Mouse (Mus musculus) forebrain, embryonic 11.5 days (tissue): ENCODE measurements around the gene Slc35b4. TPM values are rescaled to one million over a fixed set of nuclear protein-coding genes. Genes with fewer than 3 reads are reported as not detected.

Source experiments
- ATAC-seq: fragments of 200-750 bp; cut with Nextera tagmentation; replicated peaks from 2 replicates; pipeline ENCODE4 v1.8.0; 2017; ENCODE audit warnings: moderate TSS enrichment; ENCODE audit not compliant: low FRiP score
- DNase-seq: peaks from one replicate; pipeline ENCODE4 v3.0.0-alpha.2; 2017; ENCODE audit warnings: low spot score
- H3K27ac ChIP-seq: fragments of 300-500 bp; sonication (generic); 2 replicates; pipeline ENCODE4 v1.5.1; 2014; ENCODE audit warnings: low read depth, low read length
- H3K27me3 ChIP-seq: fragments of 300-500 bp; sonication (generic); 2 replicates; pipeline ENCODE4 v1.6.1; 2014; ENCODE audit warnings: mild to moderate bottlenecking, low read length, mixed read lengths; ENCODE audit not compliant: control insufficient read depth, insufficient read depth
- H3K36me3 ChIP-seq: fragments of 300-500 bp; sonication (generic); 2 replicates; pipeline ENCODE4 v1.6.1; 2014; ENCODE audit warnings: mild to moderate bottlenecking, low read length, moderate library complexity, mixed read lengths; ENCODE audit not compliant: control insufficient read depth, insufficient read depth
- H3K4me1 ChIP-seq: fragments of 300-500 bp; sonication (generic); replicated peaks from 2 replicates; pipeline ENCODE4 v1.6.1; 2014; ENCODE audit warnings: low read length, mixed read lengths; ENCODE audit not compliant: control insufficient read depth, insufficient read depth
- H3K4me2 ChIP-seq: fragments of 300-500 bp; sonication (generic); 2 replicates; pipeline ENCODE4 v1.6.1; 2014; ENCODE audit warnings: low read depth, mild to moderate bottlenecking, low read length, moderate library complexity, mixed read lengths; ENCODE audit not compliant: severe bottlenecking
- H3K4me3 ChIP-seq: fragments of 300-500 bp; sonication (generic); 2 replicates; pipeline ENCODE4 v1.5.1; 2014; ENCODE audit warnings: low read depth, low read length
- H3K9ac ChIP-seq: fragments of 300-500 bp; sonication (generic); 2 replicates; pipeline ENCODE4 v1.6.1; 2014; ENCODE audit warnings: low read length
- H3K9me3 ChIP-seq: fragments of 300-500 bp; sonication (generic); 2 replicates; pipeline ENCODE4 v1.6.1; 2016; ENCODE audit warnings: low read length, mixed read lengths; ENCODE audit not compliant: control insufficient read depth
- WGBS: fragments of 180-500 bp; shearing (Covaris S2); extraction: QIAGEN DNeasy Blood & Tissue Kit; methylation state at CpG from one replicate; pipeline ENCODE4 v1.1.7; 2014; 5-methylcytosine and 5-hydroxymethylcytosine counted together
- polyA plus RNA-seq: library from polyadenylated mRNA; unstranded; fragments of >200 nt; fragmentation: Nextera tagmentation; extraction: Ambion mirVana; gene quantifications from 2 replicates; pipeline ENCODE4 v1.2.1, GENCODE M21; 2014

The Slc35b4 gene
- polyA plus RNA-seq, 1 experiment from 2014 or later: 49.6 TPM

- H3K9ac ChIP-seq: no peak overlapping the region
- WGBS: 89% methylated on average over 2 of the region's 2 CpGs
- no peaks in the 10 kb centered on the region for H3K4me1 ChIP-seq
- DNase-seq: no peak
- H3K27me3 ChIP-seq: no peaks in the 10 kb centered on the region
- H3K36me3 ChIP-seq: no peaks in the 10 kb centered on the region
- no peak overlapping the region for H3K4me3 ChIP-seq
- H3K9me3 ChIP-seq: no peaks in the 10 kb centered on the region
- no peak overlapping the region for H3K27ac ChIP-seq
- no peak for ATAC-seq
- H3K4me2 ChIP-seq: no peak overlapping the region
Observed at GRCm38 (mm10) chr6:34129261-34129660, 47.6 kb downstream of the Slc35b4 start.

- 87% methylated on average over 2 of the region's 2 CpGs for WGBS
- DNase-seq: no peak
- H3K9me3 ChIP-seq: no peaks in the 10 kb centered on the region
Observed at GRCm38 (mm10) chr6:34124401-34124800, 52.5 kb downstream of the Slc35b4 start.

GRCm38 (mm10) chr6:34116838-34117478, 60.0 kb downstream of the Slc35b4 start:
- 95% methylated on average over 7 of the region's 7 CpGs for WGBS
- Histone ChIP-seq H3K4me1 (no peaks in the 10 kb centered on the region), H3K4me3 (no peak overlapping the region), H3K9me3 (no peaks in the 10 kb centered on the region), H3K27ac (no peak overlapping the region), H3K4me2 (no peak overlapping the region), H3K27me3 (no peaks in the 10 kb centered on the region), H3K9ac (no peak overlapping the region), H3K36me3 (no peaks in the 10 kb centered on the region)
- ATAC-seq (no peak), DNase-seq (no peak)

More at GRCm38 (mm10) chr6:34124401-34124800, 52.5 kb downstream of the Slc35b4 start:
- Histone ChIP-seq H3K36me3 (no peaks in the 10 kb centered on the region), H3K27ac (no peak overlapping the region), H3K4me1 (no peaks in the 10 kb centered on the region), H3K9ac (no peak overlapping the region), H3K4me2 (no peak overlapping the region), H3K27me3 (no peaks in the 10 kb centered on the region), H3K4me3 (no peak overlapping the region)
- no peak for ATAC-seq

- Histone ChIP-seq H3K4me2 (no peak overlapping the region), H3K9ac (no peak overlapping the region), H3K9me3 (no peaks in the 10 kb centered on the region), H3K4me1 (peaks cover 4% of the 10 kb centered on the region; the same call in 1 of the 2 replicates), H3K4me3 (no peak overlapping the region), H3K27ac (no peak overlapping the region), H3K27me3 (no peaks in the 10 kb centered on the region), H3K36me3 (no peaks in the 10 kb centered on the region)
- 87% methylated on average over 6 of the region's 6 CpGs for WGBS
- DNase-seq (no peak), ATAC-seq (no peak)
Observed at GRCm38 (mm10) chr6:34111406-34111805, 65.5 kb downstream of the Slc35b4 start.

- ATAC-seq (no peak), DNase-seq (no peak)
- H3K9me3 ChIP-seq: no peaks in the 10 kb centered on the region
- no peak overlapping the region for H3K4me3 ChIP-seq
- H3K27me3 ChIP-seq: no peaks in the 10 kb centered on the region
- WGBS: 25% methylated on average over 10 of the region's 10 CpGs
- H3K4me2 ChIP-seq: no peak overlapping the region
- no peak overlapping the region for H3K27ac ChIP-seq
- peaks cover 4% of the 10 kb centered on the region; the same call in 1 of the 2 replicates for H3K4me1 ChIP-seq
- H3K9ac ChIP-seq: no peak overlapping the region
- no peaks in the 10 kb centered on the region for H3K36me3 ChIP-seq
Observed at GRCm38 (mm10) chr6:34110571-34110970, 66.3 kb downstream of the Slc35b4 start.

Other genes with a start within 250 kb of the Slc35b4 start
- gene Lrguk, start 147.7 kb downstream of the Slc35b4 start, polyA plus RNA-seq: 0.79 and 2.2 TPM in 2 replicates
- gene Akr1b3, start 140.4 kb upstream of the Slc35b4 start, polyA plus RNA-seq: 180 and 186 TPM in 2 replicates
- 18.9 and 19.9 TPM in 2 replicates for gene Akr1b8, start 177.0 kb upstream of the Slc35b4 start, polyA plus RNA-seq
- gene Akr1b10, start 207.1 kb upstream of the Slc35b4 start, polyA plus RNA-seq: 11.0 and 11.2 TPM in 2 replicates
- gene Akr1b7, start 235.2 kb upstream of the Slc35b4 start, polyA plus RNA-seq: not detected in 2 replicates